Mouse (Mus musculus) thymus, postnatal 36 days (tissue): ENCODE data around the gene Cypt2.
"Not testable (repeated sequence)": the region's sequence is repeated elsewhere in the genome, so short reads cannot be mapped to it uniquely, and the experiment has no call there.

Experiments used
- DNase-seq, 2 experiments: peaks; one replicate each; pipeline ENCODE4 v3.0.0; 2022; ENCODE audit warnings: mixed read lengths in 2 of 2

The Cypt2 gene

DNA sequence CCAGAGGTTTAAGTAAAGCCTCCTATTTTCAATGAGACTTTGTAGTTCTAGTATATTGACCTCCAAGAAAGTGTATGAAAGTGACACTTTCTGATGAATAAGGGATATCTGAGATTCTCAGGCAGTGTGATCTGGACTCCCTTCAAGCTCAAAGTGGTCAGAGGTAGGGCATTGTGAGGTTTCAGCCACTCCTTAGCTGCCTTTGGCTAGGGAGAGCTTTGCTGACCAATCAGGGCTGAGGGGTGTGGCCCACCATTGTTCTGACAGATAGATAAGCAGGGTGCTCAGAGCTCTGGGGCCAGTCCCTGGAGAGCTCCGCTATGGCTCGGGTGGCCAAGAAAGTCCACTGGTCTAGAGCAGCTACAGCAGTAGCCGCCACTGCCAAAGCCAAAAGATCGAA lies at the start of gene Cypt2:
Gene Cypt2, plus strand, starts transcription at position 301 of the 400 bp plus-strand sequence.
- DNase-seq = not testable (repeated sequence)

DNA sequence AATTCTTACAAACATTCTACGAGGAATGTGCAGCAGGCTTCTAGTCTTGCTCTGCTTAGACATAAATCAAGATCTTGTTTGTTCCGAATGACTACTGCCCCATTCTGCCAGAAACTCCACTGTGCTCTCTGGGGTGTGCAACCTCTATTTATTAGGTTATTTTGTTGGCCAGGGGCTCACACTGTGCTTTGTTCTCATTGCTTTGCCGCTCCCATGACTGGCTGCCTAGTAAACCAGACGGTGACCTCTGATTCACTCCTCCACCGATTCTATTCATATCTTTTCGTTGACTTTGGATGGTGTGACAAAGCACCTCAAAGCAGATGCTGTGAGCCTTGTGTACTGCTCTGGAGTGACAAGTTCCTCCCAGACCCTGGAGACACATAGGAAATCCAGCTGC lies 46.7 kb downstream of the Cypt2 start:
- DNase-seq = no peak
